Mouse (Mus musculus) forebrain, embryonic 14.5 days (tissue): ENCODE results near the gene Ugt1a8. TPM values are rescaled to one million over a fixed set of nuclear protein-coding genes. Genes with fewer than 3 reads are reported as not detected.

Source experiments
- ATAC-seq: fragments of 200-750 bp; cut with Nextera tagmentation; 2 replicates; pipeline ENCODE4 v1.8.0; 2017; ENCODE audit warnings: mild to moderate bottlenecking, moderate library complexity
- DNase-seq: peaks from one replicate; pipeline ENCODE4 v3.0.0-alpha.2; 2015; ENCODE audit warnings: low spot score
- H3K27ac ChIP-seq: fragments of 300-500 bp; sonication (generic); 2 replicates; pipeline ENCODE4 v1.5.1; 2014; ENCODE audit warnings: low read depth, mild to moderate bottlenecking, control low read depth, low read length, moderate library complexity
- H3K27me3 ChIP-seq: fragments of 300-500 bp; sonication (generic); replicated peaks from 2 replicates; pipeline ENCODE4 v1.6.1; 2014; ENCODE audit warnings: low read length, control low read depth, mixed read lengths; ENCODE audit not compliant: control insufficient read depth, insufficient read depth
- H3K36me3 ChIP-seq: fragments of 300-500 bp; sonication (generic); 2 replicates; pipeline ENCODE4 v1.6.1; 2014; ENCODE audit warnings: low read length, control low read depth; ENCODE audit not compliant: control insufficient read depth, insufficient read depth
- H3K4me1 ChIP-seq: fragments of 300-500 bp; sonication (generic); 2 replicates; pipeline ENCODE4 v1.6.1; 2014; ENCODE audit warnings: antibody characterized with exemption, low read length, control low read depth; ENCODE audit not compliant: control insufficient read depth, insufficient read depth
- H3K4me2 ChIP-seq: fragments of 300-500 bp; sonication (generic); 2 replicates; pipeline ENCODE4 v1.6.1; 2014; ENCODE audit warnings: mild to moderate bottlenecking, control low read depth, low read length
- H3K4me3 ChIP-seq: fragments of 300-500 bp; sonication (generic); 2 replicates; pipeline ENCODE4 v1.5.1; 2014; ENCODE audit warnings: low read depth, low read length, control low read depth
- H3K9ac ChIP-seq: fragments of 300-500 bp; sonication (generic); 2 replicates; pipeline ENCODE4 v1.6.1; 2014; ENCODE audit warnings: mild to moderate bottlenecking, low read length, control low read depth, moderate library complexity
- H3K9me3 ChIP-seq: fragments of 300-500 bp; sonication (generic); replicated peaks from 2 replicates; pipeline ENCODE4 v1.6.1; 2016; ENCODE audit warnings: low read length, control low read depth, mixed read lengths; ENCODE audit not compliant: control insufficient read depth
- WGBS: fragments of 180-500 bp; shearing (Covaris S2); extraction: QIAGEN DNeasy Blood & Tissue Kit; methylation state at CpG from one replicate; pipeline ENCODE4 v1.1.7; 2014; 5-methylcytosine and 5-hydroxymethylcytosine counted together
- polyA plus RNA-seq: library from polyadenylated mRNA; unstranded; fragments of >200 nt; fragmentation: Nextera tagmentation; extraction: Ambion mirVana; gene quantifications from 2 replicates; pipeline ENCODE4 v1.2.1, GENCODE M21; 2014

The Ugt1a8 gene
- polyA plus RNA-seq, 1 experiment from 2014 or later = not detected

GRCm38 (mm10) chr1:88238771-88239170 lies 151.2 kb downstream of the Ugt1a8 start:
- 79% methylated on average over 6 of the region's 6 CpGs for WGBS
- Histone ChIP-seq H3K9me3 (peaks cover 93% of the 10 kb centered on the region), H3K9ac (no peak overlapping the region), H3K4me1 (no peaks in the 10 kb centered on the region), H3K4me3 (no peak overlapping the region), H3K4me2 (no peak overlapping the region), H3K36me3 (no peaks in the 10 kb centered on the region), H3K27ac (no peak overlapping the region), H3K27me3 (no peaks in the 10 kb centered on the region)
- ATAC-seq = no peak
- DNase-seq = no peak

GRCm38 (mm10) chr1:88240072-88240471 lies 152.5 kb downstream of the Ugt1a8 start:
- Histone ChIP-seq H3K4me3 (no peak overlapping the region), H3K9me3 (peaks cover 92% of the 10 kb centered on the region), H3K36me3 (no peaks in the 10 kb centered on the region), H3K4me2 (no peak overlapping the region), H3K27ac (no peak overlapping the region), H3K9ac (no peak overlapping the region), H3K27me3 (no peaks in the 10 kb centered on the region), H3K4me1 (no peaks in the 10 kb centered on the region)
- 75% methylated on average over 5 of the region's 5 CpGs for WGBS
- ATAC-seq (no peak), DNase-seq (no peak)

- H3K4me1 ChIP-seq = no peaks in the 10 kb centered on the region
- no peak overlapping the region for H3K9ac ChIP-seq
- H3K4me2 ChIP-seq = no peak overlapping the region
- no peaks in the 10 kb centered on the region for H3K36me3 ChIP-seq
- WGBS = 71% methylated on average over 4 of the region's 4 CpGs
- DNase-seq (no peak), ATAC-seq (no peak)
- H3K9me3 ChIP-seq = peaks cover 92% of the 10 kb centered on the region
- H3K27ac ChIP-seq = no peak overlapping the region
- no peak overlapping the region for H3K4me3 ChIP-seq
- H3K27me3 ChIP-seq = no peaks in the 10 kb centered on the region
Measured at GRCm38 (mm10) chr1:88240579-88240978, 153.0 kb downstream of the Ugt1a8 start.

GRCm38 (mm10) chr1:88243861-88244260 lies 156.2 kb downstream of the Ugt1a8 start:
- Histone ChIP-seq H3K27me3 (no peaks in the 10 kb centered on the region), H3K4me1 (no peaks in the 10 kb centered on the region), H3K27ac (no peak overlapping the region), H3K9me3 (peaks cover 94% of the 10 kb centered on the region), H3K9ac (no peak overlapping the region), H3K4me2 (no peak overlapping the region), H3K4me3 (no peak overlapping the region), H3K36me3 (no peaks in the 10 kb centered on the region)
- DNase-seq (no peak), ATAC-seq (no peak)
- 64% methylated on average over 5 of the region's 5 CpGs for WGBS

GRCm38 (mm10) chr1:88245881-88246280 lies 158.3 kb downstream of the Ugt1a8 start:
- Histone ChIP-seq H3K4me1 (no peaks in the 10 kb centered on the region), H3K4me3 (no peak overlapping the region), H3K27me3 (no peaks in the 10 kb centered on the region), H3K4me2 (no peak overlapping the region), H3K9me3 (peaks cover 94% of the 10 kb centered on the region), H3K27ac (no peak overlapping the region), H3K9ac (no peak overlapping the region), H3K36me3 (no peaks in the 10 kb centered on the region)
- ATAC-seq (no peak), DNase-seq (no peak)
- 78% methylated on average over 6 of the region's 6 CpGs for WGBS

- Histone ChIP-seq H3K27me3 (no peaks in the 10 kb centered on the region), H3K4me2 (no peak overlapping the region), H3K27ac (no peak overlapping the region), H3K9ac (no peak overlapping the region), H3K4me1 (no peaks in the 10 kb centered on the region), H3K9me3 (peaks cover 95% of the 10 kb centered on the region), H3K4me3 (no peak overlapping the region), H3K36me3 (no peaks in the 10 kb centered on the region)
- WGBS = 46% methylated on average over 6 of the region's 6 CpGs
- DNase-seq (no peak), ATAC-seq (no peak)
Measured at GRCm38 (mm10) chr1:88246386-88246785, 158.8 kb downstream of the Ugt1a8 start.

- H3K4me3 ChIP-seq = no peak overlapping the region
- no peaks in the 10 kb centered on the region for H3K4me1 ChIP-seq
- no peaks in the 10 kb centered on the region for H3K36me3 ChIP-seq
- ATAC-seq (no peak), DNase-seq (no peak)
- WGBS = 49% methylated on average over 2 of the region's 2 CpGs
- no peak overlapping the region for H3K4me2 ChIP-seq
- no peak overlapping the region for H3K9ac ChIP-seq
- peaks cover 92% of the 10 kb centered on the region for H3K9me3 ChIP-seq
- no peaks in the 10 kb centered on the region for H3K27me3 ChIP-seq
- no peak overlapping the region for H3K27ac ChIP-seq
Measured at GRCm38 (mm10) chr1:88247660-88248059, 160.0 kb downstream of the Ugt1a8 start.

GRCm38 (mm10) chr1:88248658-88249057 lies 161.0 kb downstream of the Ugt1a8 start:
- DNase-seq (no peak), ATAC-seq (no peak)
- H3K9ac ChIP-seq = no peak overlapping the region
- no peak overlapping the region for H3K27ac ChIP-seq
- H3K4me1 ChIP-seq = no peaks in the 10 kb centered on the region
- H3K4me2 ChIP-seq = no peak overlapping the region
- 68% methylated on average over 4 of the region's 4 CpGs for WGBS
- no peak overlapping the region for H3K4me3 ChIP-seq
- peaks cover 93% of the 10 kb centered on the region for H3K9me3 ChIP-seq
- no peaks in the 10 kb centered on the region for H3K36me3 ChIP-seq
- no peaks in the 10 kb centered on the region for H3K27me3 ChIP-seq

GRCm38 (mm10) chr1:88249596-88249995 lies 162.0 kb downstream of the Ugt1a8 start:
- DNase-seq = no peak
- Histone ChIP-seq H3K9me3 (peaks cover 90% of the 10 kb centered on the region), H3K27ac (no peak overlapping the region), H3K36me3 (no peaks in the 10 kb centered on the region), H3K27me3 (no peaks in the 10 kb centered on the region), H3K4me2 (no peak overlapping the region), H3K9ac (no peak overlapping the region), H3K4me3 (no peak overlapping the region), H3K4me1 (no peaks in the 10 kb centered on the region)
- ATAC-seq = no peak
- 80% methylated on average over 7 of the region's 7 CpGs for WGBS
